Mouse (Mus musculus) frontal cortex, postnatal 25 days (tissue): Measurements from ENCODE around the gene Gm47841.

ENCODE experiments used
- DNase-seq, 2 experiments: peaks; one replicate each; pipeline ENCODE4 v3.0.0; 2022; ENCODE audit warnings: low spot score in 2 of 2

Gm47841 gene

DNA sequence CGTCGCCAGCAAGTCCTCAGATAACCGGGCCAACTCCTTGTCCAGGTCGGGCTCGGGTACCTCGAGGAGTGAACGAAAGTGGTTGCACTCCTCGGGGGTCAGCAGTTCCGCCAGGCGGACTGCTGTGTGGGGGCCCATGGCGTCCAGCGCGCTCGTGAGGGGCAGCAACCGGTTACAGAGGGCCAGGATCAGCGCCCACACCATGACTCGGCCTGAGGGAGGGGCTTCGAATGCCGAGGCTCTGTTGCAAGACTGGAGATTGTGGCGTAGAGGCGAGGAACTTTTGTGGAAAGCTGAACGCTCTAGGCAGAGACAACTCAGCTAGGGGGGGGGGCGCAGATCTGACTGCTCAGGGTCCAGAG is at the start of gene Gm47841:
Gene Gm47841 (minus strand): TSS at position 204 of the 362 bp plus-strand sequence.
- DNase-seq: no peak

- DNase-seq: no peak
These were observed 48.2 kb upstream of the Gm47841 start for GRCm38 (mm10) chr15:101095392-101095791.

DNA sequence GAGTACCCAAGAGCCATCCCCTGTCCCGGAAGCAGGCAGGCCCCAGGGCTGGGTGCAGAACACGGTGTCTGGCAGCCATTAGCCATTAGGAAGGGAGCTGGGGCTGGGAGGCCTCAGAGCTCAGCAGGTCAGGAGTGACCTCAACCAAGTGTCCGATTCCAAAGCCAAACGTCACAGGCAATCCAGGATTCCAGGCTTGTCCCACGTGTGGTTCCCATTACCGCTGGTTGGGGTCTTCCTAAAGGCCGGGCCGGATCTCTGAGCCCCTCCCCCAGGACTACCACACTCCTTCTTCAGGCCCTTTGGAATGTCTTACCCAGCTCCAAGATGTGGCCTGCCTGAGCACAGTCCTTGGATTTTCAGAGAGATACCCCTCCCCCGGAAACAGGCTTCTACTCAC is 47.8 kb upstream of the Gm47841 start:
- DNase-seq: no peak

- no peak for DNase-seq
These were observed 46.8 kb upstream of the Gm47841 start for GRCm38 (mm10) chr15:101093988-101094387.

- DNase-seq: no peak
These were observed 45.8 kb upstream of the Gm47841 start for GRCm38 (mm10) chr15:101092829-101093648.

DNA sequence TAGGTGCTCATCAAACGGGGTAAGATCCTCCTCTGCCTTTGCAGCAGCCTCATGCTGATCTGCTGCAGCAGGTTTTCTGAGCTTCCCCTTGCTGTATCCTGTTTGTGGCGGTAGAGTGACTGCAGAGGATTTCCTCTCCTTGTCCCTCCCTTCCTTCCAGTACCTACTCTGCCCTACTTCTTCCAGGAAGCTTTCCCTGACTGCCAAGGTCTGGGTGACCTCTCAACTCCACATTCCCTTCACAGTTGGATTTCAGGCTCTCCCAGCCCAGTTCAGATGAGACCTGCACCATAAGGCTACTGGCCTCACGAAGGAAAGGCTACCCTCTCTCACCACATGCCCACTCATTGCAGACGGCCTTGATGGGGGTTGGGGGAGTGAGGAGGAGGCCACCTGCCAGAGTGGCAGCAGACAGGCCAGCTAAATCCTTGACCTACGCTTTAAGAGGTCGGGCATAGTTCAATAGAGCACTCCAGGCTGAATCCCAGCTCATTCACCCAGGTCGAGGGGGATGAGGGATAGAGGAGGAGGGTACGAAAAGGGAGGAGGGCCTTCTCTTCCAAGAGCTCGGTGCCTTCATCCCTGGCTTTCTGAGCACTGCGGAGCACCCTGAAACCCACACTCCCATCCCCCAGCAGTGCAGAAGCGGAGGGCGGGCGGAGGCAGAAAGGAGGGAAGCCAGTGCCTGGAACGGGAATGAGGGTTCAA is 45.1 kb upstream of the Gm47841 start:
- DNase-seq: no peak

DNA sequence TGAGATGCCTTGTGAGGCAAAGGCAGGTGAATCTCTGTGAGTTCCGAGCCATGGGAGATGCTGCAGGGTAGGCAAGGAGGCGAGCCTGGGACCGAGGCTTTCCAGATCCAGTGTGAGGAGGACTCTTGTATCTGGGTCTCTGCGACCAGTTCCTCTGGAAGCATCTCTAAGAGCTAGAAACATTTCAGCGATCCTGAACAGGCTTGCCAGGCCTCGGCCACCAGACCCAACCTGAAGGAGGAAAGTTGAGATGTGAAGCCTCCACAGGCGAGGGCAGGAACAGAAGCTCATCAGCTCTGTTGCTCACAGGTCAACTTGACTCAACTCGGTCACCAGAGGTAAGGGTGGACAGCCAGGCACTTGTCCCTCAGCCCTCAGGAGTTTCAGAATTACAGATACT is 44.4 kb upstream of the Gm47841 start:
- DNase-seq: no peak

DNA sequence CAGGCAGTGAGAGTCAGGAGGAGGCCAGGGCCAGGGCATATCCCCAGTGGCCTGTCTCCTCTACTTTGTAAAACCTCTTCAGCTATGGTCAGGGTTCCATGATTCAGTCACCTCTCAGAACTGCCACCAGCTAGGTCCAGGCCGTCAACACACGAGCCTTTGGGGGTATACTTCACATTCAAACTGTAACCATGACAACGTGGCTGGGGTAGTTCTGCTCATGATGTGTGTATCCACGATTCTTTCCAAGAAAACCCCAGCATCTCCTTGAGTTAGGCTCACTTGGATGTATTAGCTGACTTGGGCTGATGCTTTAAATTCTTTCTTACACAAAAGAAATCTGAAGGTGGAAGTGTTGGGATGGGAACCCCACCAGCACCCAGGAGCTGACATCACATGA is 41.1 kb upstream of the Gm47841 start:
- no peak for DNase-seq

GRCm38 (mm10) chr15:101086956-101087355 is 39.8 kb upstream of the Gm47841 start:
- DNase-seq: no peak

DNA sequence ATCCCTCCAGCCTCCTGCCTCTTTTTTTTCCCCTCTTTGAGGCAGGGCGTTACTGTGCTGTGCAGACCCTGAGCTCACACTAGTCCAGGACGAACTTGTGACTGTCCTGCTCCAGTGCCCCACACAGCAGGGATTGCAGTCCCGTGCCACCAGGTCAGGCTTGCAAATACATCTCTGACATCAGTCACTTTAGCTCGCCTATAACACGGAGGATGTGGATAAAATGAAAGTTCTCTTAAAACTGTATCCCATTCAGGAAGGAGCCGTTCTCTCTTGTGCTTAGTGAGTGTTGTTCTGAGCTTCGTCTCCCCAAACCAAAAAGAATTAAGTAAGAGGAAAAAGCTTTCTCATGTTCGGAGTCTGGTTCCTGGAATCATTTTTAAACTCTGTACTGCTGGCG is 39.3 kb upstream of the Gm47841 start:
- no peak for DNase-seq

GRCm38 (mm10) chr15:101084499-101084898 is 37.3 kb upstream of the Gm47841 start:
- DNase-seq: no peak

DNA sequence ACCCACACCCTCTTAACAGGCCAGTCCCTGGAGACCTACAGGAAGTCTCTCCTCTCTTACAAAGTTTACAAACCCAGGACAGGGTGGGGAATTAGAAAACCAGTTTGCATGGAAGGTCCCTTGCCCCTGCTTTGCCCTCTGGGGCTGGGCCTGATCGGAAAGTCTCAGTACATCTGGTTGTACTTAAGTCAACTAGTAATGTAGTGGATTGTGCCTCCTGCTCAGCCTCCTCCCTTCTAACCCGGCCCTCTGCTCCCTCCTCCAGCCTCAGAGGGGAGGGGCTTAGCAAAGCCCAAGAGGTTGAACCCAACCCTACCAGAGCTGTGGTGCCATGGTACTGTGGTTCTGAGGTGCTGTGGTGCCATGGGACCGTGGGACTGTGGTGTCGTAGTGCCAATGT is 35.0 kb upstream of the Gm47841 start:
- no peak for DNase-seq

- no peak for DNase-seq
These were observed 33.9 kb upstream of the Gm47841 start for GRCm38 (mm10) chr15:101081035-101081548.

DNA sequence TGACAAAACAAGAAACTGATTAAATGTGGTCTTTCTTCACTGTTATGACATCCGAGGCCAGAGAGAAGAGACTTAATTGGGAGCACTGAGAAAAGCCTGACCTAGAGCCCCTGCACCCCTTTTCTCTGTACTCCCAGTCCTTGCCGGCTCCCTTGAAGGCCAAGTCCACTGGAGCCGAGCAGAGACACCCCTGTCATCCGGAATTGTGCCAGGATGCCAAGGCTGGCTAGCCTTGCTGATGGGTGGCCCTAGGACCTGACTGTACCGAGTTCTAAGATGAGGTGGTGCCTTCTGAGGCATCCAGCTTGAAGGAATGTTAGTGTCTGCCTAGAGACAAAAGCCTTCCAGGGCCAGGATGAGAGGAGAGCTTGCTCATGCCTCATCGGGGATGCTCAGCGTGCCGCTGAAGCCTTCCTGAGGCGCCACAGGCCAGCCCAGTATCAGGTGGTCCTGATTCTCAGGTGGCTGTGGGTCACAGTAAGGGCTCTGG is 32.9 kb upstream of the Gm47841 start:
- no peak for DNase-seq

GRCm38 (mm10) chr15:101078731-101079156 is 31.5 kb upstream of the Gm47841 start:
- DNase-seq: peak; percentile 40 to 50

DNA sequence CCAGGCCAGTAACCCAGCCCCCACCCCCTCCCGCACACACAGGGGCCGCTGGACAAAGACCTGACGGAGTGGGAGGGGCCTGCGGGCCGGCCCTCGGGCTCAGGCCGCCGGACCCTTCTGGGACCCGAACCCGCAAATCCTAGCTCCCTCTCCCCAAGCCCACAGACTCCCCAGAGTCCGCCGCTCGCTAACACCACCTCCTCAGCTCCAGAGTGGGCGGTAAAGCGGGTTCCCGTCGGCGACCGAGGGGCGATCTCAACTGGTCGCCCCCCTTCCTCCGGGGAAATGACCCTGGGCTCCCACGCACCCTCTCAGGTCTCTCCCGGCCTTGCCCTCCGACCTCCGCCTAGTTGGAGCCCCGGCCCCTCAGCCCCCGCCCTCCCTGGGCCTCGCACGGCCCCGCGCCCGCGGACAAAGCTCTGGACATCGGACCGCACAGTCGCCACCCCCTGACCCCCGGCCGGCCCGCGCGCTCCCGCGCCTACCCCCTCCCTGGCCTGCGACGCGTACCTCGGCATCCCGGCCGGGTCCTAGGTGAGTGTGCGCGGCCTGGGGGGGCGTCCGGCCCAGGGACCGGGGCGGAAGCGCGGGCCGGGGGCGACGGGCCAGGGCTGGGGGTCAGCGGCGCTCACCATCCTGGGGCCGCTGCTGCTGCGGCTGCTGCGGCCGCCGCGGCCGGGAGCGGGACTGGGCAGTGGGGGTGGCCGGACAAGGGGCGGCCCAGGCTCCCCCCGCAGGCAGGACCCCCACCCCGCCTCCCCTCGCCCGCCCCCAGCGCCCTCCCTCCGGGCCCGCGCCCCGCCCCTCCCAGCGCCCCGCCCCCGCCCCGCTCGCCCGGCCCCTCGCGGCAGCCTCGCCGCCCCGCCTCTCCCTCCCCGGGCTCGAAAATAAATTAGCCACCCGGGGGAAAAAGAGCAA is 30.9 kb upstream of the Gm47841 start, which contains the start of gene Fignl2:
Gene Fignl2 (minus strand): TSS at position 755 of the 918 bp plus-strand sequence.
- DNase-seq: no peak

DNA sequence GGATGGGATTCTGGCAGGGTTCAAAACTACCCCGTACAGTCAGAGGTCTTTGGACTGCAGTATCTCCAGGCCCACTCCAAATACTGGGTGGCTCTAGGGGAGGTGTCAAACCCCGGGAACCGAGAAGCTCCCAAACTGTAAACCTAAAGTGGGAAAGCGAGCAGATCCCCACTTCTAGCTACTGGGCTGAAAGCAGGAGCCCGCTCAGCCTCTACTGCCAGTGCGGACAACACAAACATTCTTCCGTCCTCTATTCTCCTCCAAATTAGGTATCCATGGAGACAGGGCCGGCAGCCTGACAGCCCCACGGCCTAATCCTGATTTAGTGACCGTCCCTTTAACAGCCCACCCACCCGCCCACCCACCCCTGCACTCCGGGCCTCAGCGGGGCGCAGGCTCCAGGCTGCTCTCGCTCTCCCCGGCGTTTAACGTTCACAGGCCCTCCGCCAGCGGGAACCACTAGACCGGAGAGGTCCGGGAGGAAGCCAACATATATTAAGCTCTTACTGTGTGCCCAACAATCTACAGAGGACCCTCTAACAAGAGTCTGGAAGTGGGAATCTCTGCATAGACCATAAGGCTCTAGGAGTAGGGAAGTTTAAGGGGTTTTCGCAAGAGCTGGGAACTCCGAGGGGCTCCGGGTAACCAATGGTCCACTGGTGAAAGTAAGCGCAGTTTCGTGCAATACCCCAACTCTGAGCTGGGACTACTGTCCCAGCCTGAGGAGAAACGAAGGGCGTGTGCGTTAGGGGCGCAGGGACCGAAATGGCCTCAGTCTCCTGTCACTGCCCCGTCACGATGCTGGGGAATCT is 30.0 kb upstream of the Gm47841 start:
- DNase-seq: no peak

- DNase-seq: no peak
These were observed 29.1 kb upstream of the Gm47841 start for GRCm38 (mm10) chr15:101076071-101077000.

GRCm38 (mm10) chr15:101075656-101076055 is 28.5 kb upstream of the Gm47841 start:
- no peak for DNase-seq

GRCm38 (mm10) chr15:101075150-101075549 is 28.0 kb upstream of the Gm47841 start:
- no peak for DNase-seq
